Mouse (Mus musculus): ENCODE measurements around the gene Itpkb. TPM values are rescaled to one million over a fixed set of nuclear protein-coding genes. Genes with fewer than 3 reads are reported as not detected.

Itpkb gene
- polyA plus RNA-seq, 1 experiment from 2014 or later: 1.3 TPM

- H3K36me3 ChIP-seq: no peaks in the 10 kb centered on the region
- DNase-seq (no peak), ATAC-seq (ENCODE audit: low read depth) (no peak)
- no peaks in the 10 kb centered on the region for H3K27me3 ChIP-seq
- H3K9ac ChIP-seq: no peak overlapping the region
- no peak overlapping the region for H3K27ac ChIP-seq
- WGBS (ENCODE audit: insufficient replicate concordance): 34% methylated on average over 4 of the region's 4 CpGs
- no peaks in the 10 kb centered on the region for H3K9me3 ChIP-seq (replicated peaks)
- H3K4me2 ChIP-seq: no peak overlapping the region
- H3K4me3 ChIP-seq (replicated peaks): no peak overlapping the region
- peaks cover 19% of the 10 kb centered on the region for H3K4me1 ChIP-seq (replicated peaks)
These were observed 29.3 kb upstream of the Itpkb start for GRCm38 (mm10) chr1:180300997-180301396.

- H3K9ac ChIP-seq: no peak overlapping the region
These were observed 27.8 kb upstream of the Itpkb start for GRCm38 (mm10) chr1:180302253-180303120.

GRCm38 (mm10) chr1:180303600-180303999 is 26.7 kb upstream of the Itpkb start:
- Histone ChIP-seq H3K36me3 (no peaks in the 10 kb centered on the region), H3K4me3 (replicated peaks) (no peak overlapping the region), H3K9ac (no peak overlapping the region), H3K27me3 (no peaks in the 10 kb centered on the region), H3K9me3 (replicated peaks) (no peaks in the 10 kb centered on the region), H3K27ac (peak overlapping the region; percentile 44; the same call in 1 of the 2 replicates), H3K4me2 (no peak overlapping the region), H3K4me1 (replicated peaks) (peaks cover 31% of the 10 kb centered on the region)
- WGBS (ENCODE audit: insufficient replicate concordance): 62% methylated on average over 5 of the region's 5 CpGs
- ATAC-seq (ENCODE audit: low read depth) (no peak), DNase-seq (no peak)

More at GRCm38 (mm10) chr1:180302253-180303120, 27.8 kb upstream of the Itpkb start:
- Histone ChIP-seq H3K27ac (peak overlapping the region; percentile 65), H3K4me1 (replicated peaks) (peaks cover 30% of the 10 kb centered on the region), H3K9me3 (replicated peaks) (no peaks in the 10 kb centered on the region), H3K4me3 (replicated peaks) (no peak overlapping the region), H3K27me3 (no peaks in the 10 kb centered on the region), H3K36me3 (no peaks in the 10 kb centered on the region), H3K4me2 (no peak overlapping the region)
- DNase-seq (no peak), ATAC-seq (ENCODE audit: low read depth) (peak; percentile 32; the same call in 1 of the 2 replicates)
- 19% methylated on average over 12 of the region's 12 CpGs for WGBS (ENCODE audit: insufficient replicate concordance)

GRCm38 (mm10) chr1:180306889-180307288 is 23.4 kb upstream of the Itpkb start:
- no peak overlapping the region for H3K4me3 ChIP-seq (replicated peaks)
- peaks cover 31% of the 10 kb centered on the region for H3K4me1 ChIP-seq (replicated peaks)
- H3K9me3 ChIP-seq (replicated peaks): no peaks in the 10 kb centered on the region
- H3K9ac ChIP-seq: no peak overlapping the region
- ATAC-seq (ENCODE audit: low read depth) (peak; percentile 74), DNase-seq (no peak)
- no peaks in the 10 kb centered on the region for H3K36me3 ChIP-seq
- H3K27me3 ChIP-seq: 0 out of 2 replicates have a peak, but pooled peaks cover 13% of the 10 kb centered on the region
- H3K27ac ChIP-seq: no peak overlapping the region
- H3K4me2 ChIP-seq: no peak overlapping the region
- WGBS (ENCODE audit: insufficient replicate concordance): 11% methylated on average over 9 of the region's 9 CpGs

- no peak for DNase-seq
- no peak overlapping the region for H3K4me3 ChIP-seq (replicated peaks)
- H3K4me2 ChIP-seq: no peak overlapping the region
- ATAC-seq (ENCODE audit: low read depth): no peak
- H3K27me3 ChIP-seq: peaks cover 19% of the 10 kb centered on the region
- H3K9ac ChIP-seq: no peak overlapping the region
- WGBS (ENCODE audit: insufficient replicate concordance): 63% methylated on average over 2 of the region's 2 CpGs
- H3K4me1 ChIP-seq (replicated peaks): peaks cover 26% of the 10 kb centered on the region
- H3K36me3 ChIP-seq: no peaks in the 10 kb centered on the region
- H3K27ac ChIP-seq: no peak overlapping the region
- H3K9me3 ChIP-seq (replicated peaks): no peaks in the 10 kb centered on the region
These were observed 22.6 kb upstream of the Itpkb start for GRCm38 (mm10) chr1:180307661-180308060.

- WGBS (ENCODE audit: insufficient replicate concordance): 64% methylated on average over 4 of the region's 4 CpGs
- Histone ChIP-seq H3K9me3 (replicated peaks) (no peaks in the 10 kb centered on the region), H3K4me2 (no peak overlapping the region), H3K36me3 (no peaks in the 10 kb centered on the region), H3K9ac (no peak overlapping the region), H3K27me3 (peaks cover 31% of the 10 kb centered on the region), H3K27ac (no peak overlapping the region), H3K4me1 (replicated peaks) (peaks cover 28% of the 10 kb centered on the region), H3K4me3 (replicated peaks) (no peak overlapping the region)
- DNase-seq: no peak
- ATAC-seq (ENCODE audit: low read depth): no peak
These were observed 21.4 kb upstream of the Itpkb start for GRCm38 (mm10) chr1:180308897-180309296.

GRCm38 (mm10) chr1:180312286-180312685 is 18.0 kb upstream of the Itpkb start:
- H3K27me3 ChIP-seq: peaks cover 40% of the 10 kb centered on the region
- no peak overlapping the region for H3K4me2 ChIP-seq
- no peaks in the 10 kb centered on the region for H3K9me3 ChIP-seq (replicated peaks)
- H3K4me1 ChIP-seq (replicated peaks): peaks cover 29% of the 10 kb centered on the region
- 46% methylated on average over 6 of the region's 6 CpGs for WGBS (ENCODE audit: insufficient replicate concordance)
- H3K36me3 ChIP-seq: no peaks in the 10 kb centered on the region
- ATAC-seq (ENCODE audit: low read depth) (no peak), DNase-seq (no peak)
- H3K4me3 ChIP-seq (replicated peaks): no peak overlapping the region
- no peak overlapping the region for H3K27ac ChIP-seq
- H3K9ac ChIP-seq: no peak overlapping the region

GRCm38 (mm10) chr1:180312792-180313311 is 17.4 kb upstream of the Itpkb start:
- no peaks in the 10 kb centered on the region for H3K9me3 ChIP-seq (replicated peaks)
- H3K36me3 ChIP-seq: no peaks in the 10 kb centered on the region
- no peak overlapping the region for H3K27ac ChIP-seq
- H3K27me3 ChIP-seq: peaks cover 40% of the 10 kb centered on the region
- no peak for DNase-seq
- H3K4me3 ChIP-seq (replicated peaks): no peak overlapping the region
- 46% methylated on average over 6 of the region's 6 CpGs for WGBS (ENCODE audit: insufficient replicate concordance)
- no peak for ATAC-seq (ENCODE audit: low read depth)
- H3K4me1 ChIP-seq (replicated peaks): peaks cover 29% of the 10 kb centered on the region
- H3K9ac ChIP-seq: no peak overlapping the region
- no peak overlapping the region for H3K4me2 ChIP-seq

GRCm38 (mm10) chr1:180313517-180314440 is 16.5 kb upstream of the Itpkb start:
- H3K4me1 ChIP-seq (replicated peaks): peaks cover 37% of the 10 kb centered on the region
- H3K4me2 ChIP-seq: peak overlapping the region; percentile 46
- 18% methylated on average over 20 of the region's 20 CpGs for WGBS (ENCODE audit: insufficient replicate concordance)
- H3K9me3 ChIP-seq (replicated peaks): no peaks in the 10 kb centered on the region
- H3K4me3 ChIP-seq (replicated peaks): no peak overlapping the region
- no peaks in the 10 kb centered on the region for H3K36me3 ChIP-seq
- ATAC-seq (ENCODE audit: low read depth): no peak
- no peak overlapping the region for H3K9ac ChIP-seq
- DNase-seq: no peak
- H3K27ac ChIP-seq: no peak overlapping the region
- peaks cover 40% of the 10 kb centered on the region for H3K27me3 ChIP-seq

GRCm38 (mm10) chr1:180314641-180315040 is 15.6 kb upstream of the Itpkb start:
- H3K4me1 ChIP-seq (replicated peaks): peaks cover 41% of the 10 kb centered on the region
- H3K4me3 ChIP-seq (replicated peaks): no peak overlapping the region
- no peak for ATAC-seq (ENCODE audit: low read depth)

GRCm38 (mm10) chr1:180315127-180315526 is 15.2 kb upstream of the Itpkb start:
- Histone ChIP-seq H3K4me2 (no peak overlapping the region), H3K27me3 (peaks cover 39% of the 10 kb centered on the region), H3K27ac (no peak overlapping the region), H3K9me3 (replicated peaks) (no peaks in the 10 kb centered on the region), H3K9ac (no peak overlapping the region), H3K4me3 (replicated peaks) (no peak overlapping the region), H3K4me1 (replicated peaks) (peaks cover 41% of the 10 kb centered on the region), H3K36me3 (no peaks in the 10 kb centered on the region)
- DNase-seq (no peak), ATAC-seq (ENCODE audit: low read depth) (no peak)
- 44% methylated on average over 3 of the region's 3 CpGs for WGBS (ENCODE audit: insufficient replicate concordance)

More at GRCm38 (mm10) chr1:180314641-180315040, 15.6 kb upstream of the Itpkb start:
- no peaks in the 10 kb centered on the region for H3K36me3 ChIP-seq
- no peak overlapping the region for H3K4me2 ChIP-seq
- no peaks in the 10 kb centered on the region for H3K9me3 ChIP-seq (replicated peaks)
- peaks cover 40% of the 10 kb centered on the region for H3K27me3 ChIP-seq
- DNase-seq: no peak
- no peak overlapping the region for H3K27ac ChIP-seq
- H3K9ac ChIP-seq: no peak overlapping the region
- WGBS (ENCODE audit: insufficient replicate concordance): 65% methylated on average over 11 of the region's 11 CpGs

Data from liver, embryonic 13.5 days (tissue).